Mouse (Mus musculus) cortical plate, adult 2 months (tissue): ENCODE measurements around the gene Ctse.

Experiments used
- CTCF ChIP-seq: fragments of 200-500 bp; IDR thresholded peaks from 2 replicates; pipeline ENCODE4 v1.5.1; 2011; ENCODE audit warnings: mild to moderate bottlenecking, control low read depth, low read length; ENCODE audit not compliant: insufficient read depth; ENCODE audit errors: extremely low read depth
- POLR2A ChIP-seq: fragments of 200-500 bp; IDR thresholded peaks from 2 replicates; pipeline ENCODE4 v1.6.1; 2011; ENCODE audit warnings: mild to moderate bottlenecking, low read length, control low read depth; ENCODE audit not compliant: insufficient read depth; ENCODE audit errors: extremely low read depth

- TF ChIP-seq CTCF (no peak), POLR2A (no peak)
These were observed 13.8 kb upstream of the Ctse start for GRCm38 (mm10) chr1:131624175-131624835.
